Mouse (Mus musculus) CH12.LX (cell line): ENCODE results near the gene Tmem176b. TPM values are rescaled to one million over a fixed set of nuclear protein-coding genes. Genes with fewer than 3 reads are reported as not detected.

Experiments used
- DNase-seq: peaks from one replicate; pipeline ENCODE4 v3.0.0-alpha.2; 2013; ENCODE audit errors: extremely low read depth
- H3K27ac ChIP-seq: 2 replicates; pipeline ENCODE4 v1.5.1; 2012; ENCODE audit warnings: low read depth, mild to moderate bottlenecking, control low read depth, moderate library complexity; ENCODE audit not compliant: insufficient read depth
- H3K27me3 ChIP-seq: replicated peaks from 2 replicates; pipeline ENCODE3; 2012; ENCODE audit warnings: inconsistent platforms
- H3K36me3 ChIP-seq, 2 experiments: replicated peaks in 1 of 2; 2 replicates each; pipeline versions ENCODE3 to v1.6.1; 2012; ENCODE audit warnings: inconsistent platforms in 1 of 2, low read length in 1 of 2, mild to moderate bottlenecking in 1 of 2, mixed read lengths in 1 of 2, moderate library complexity in 1 of 2; ENCODE audit not compliant: control insufficient read depth in 1 of 2, insufficient read depth in 1 of 2
- H3K4me1 ChIP-seq, 2 experiments: 2 replicates each; pipeline ENCODE4 v1.6.1; 2012; ENCODE audit warnings: inconsistent platforms in 1 of 2, moderate library complexity in 1 of 2; ENCODE audit not compliant: insufficient read depth in 2 of 2, control insufficient read depth in 1 of 2
- H3K4me2 ChIP-seq: 2 replicates; pipeline ENCODE4 v1.6.1; 2012; ENCODE audit warnings: low read depth, mild to moderate bottlenecking, control low read depth; ENCODE audit not compliant: poor library complexity, insufficient read depth, severe bottlenecking
- H3K4me3 ChIP-seq, 3 experiments: fragments of 150-350 bp in 1 of 3; sonication (generic) in 1 of 3; replicated peaks in 1 of 3; 2 replicates each; pipeline versions ENCODE3 to v1.5.1; 2011 to 2012; ENCODE audit warnings: low read depth in 2 of 3, low read length in 2 of 3, mild to moderate bottlenecking in 2 of 3, moderate library complexity in 2 of 3, control low read depth in 1 of 3, improper control_type of control experiment in 1 of 3, inconsistent platforms in 1 of 3, mixed read lengths in 1 of 3; ENCODE audit not compliant: poor library complexity in 1 of 3
- H3K79me2 ChIP-seq: replicated peaks from 2 replicates; pipeline ENCODE4 v1.6.1; 2012; ENCODE audit warnings: mild to moderate bottlenecking, moderate library complexity; ENCODE audit not compliant: control insufficient read depth, poor library complexity, insufficient read depth, severe bottlenecking; ENCODE audit errors: extremely low read depth
- H3K9ac ChIP-seq: 2 replicates; pipeline ENCODE4 v1.6.1; 2012; ENCODE audit warnings: low read depth, mild to moderate bottlenecking, control low read depth, moderate library complexity; ENCODE audit not compliant: insufficient read depth
- H3K9me3 ChIP-seq: replicated peaks from 2 replicates; pipeline ENCODE3; 2012; ENCODE audit warnings: low read length, inconsistent platforms, mixed read lengths
- BHLHE40 ChIP-seq: IDR thresholded peaks from 2 replicates; pipeline ENCODE4 v1.6.1; 2011; ENCODE audit warnings: mild to moderate bottlenecking, low read depth, low read length, improper control_type of control experiment
- ELF1 ChIP-seq: IDR thresholded peaks from 2 replicates; pipeline ENCODE4 v1.6.1; 2014; ENCODE audit warnings: low read depth, mild to moderate bottlenecking, inconsistent platforms, low read length, improper control_type of control experiment
- EP300 ChIP-seq: IDR thresholded peaks from 2 replicates; pipeline ENCODE4 v1.6.1; 2011; ENCODE audit warnings: low read length, improper control_type of control experiment
- KAT2A ChIP-seq: IDR thresholded peaks from 2 replicates; pipeline ENCODE4 v1.6.1; 2012; ENCODE audit warnings: low read length, improper control_type of control experiment, inconsistent platforms; ENCODE audit not compliant: insufficient replicate concordance
- MAZ ChIP-seq: IDR thresholded peaks from 2 replicates; pipeline ENCODE4 v1.6.1; 2012; ENCODE audit warnings: low read depth, mild to moderate bottlenecking, inconsistent platforms, low read length, improper control_type of control experiment, moderate library complexity
- MEF2A ChIP-seq: IDR thresholded peaks from 2 replicates; pipeline ENCODE4 v1.6.1; 2014; ENCODE audit warnings: low read depth, mild to moderate bottlenecking, inconsistent platforms, low read length, improper control_type of control experiment, borderline replicate concordance
- MXI1 ChIP-seq: IDR thresholded peaks from 2 replicates; pipeline ENCODE4 v1.6.1; 2011; ENCODE audit warnings: mild to moderate bottlenecking, low read depth, low read length, improper control_type of control experiment
- MYC ChIP-seq: IDR thresholded peaks from 2 replicates; pipeline ENCODE4 v1.6.1; 2011; ENCODE audit warnings: low read depth, mild to moderate bottlenecking, improper control_type of control experiment, low read length
- NRF1 ChIP-seq: IDR thresholded peaks from 2 replicates; pipeline ENCODE4 v1.6.1; 2014; ENCODE audit warnings: low read depth, mild to moderate bottlenecking, inconsistent platforms, low read length, improper control_type of control experiment, moderate library complexity
- SIN3A ChIP-seq: IDR thresholded peaks from 2 replicates; pipeline ENCODE4 v1.6.1; 2012; ENCODE audit warnings: low read length, improper control_type of control experiment, inconsistent platforms
- TCF12 ChIP-seq: IDR thresholded peaks from 2 replicates; pipeline ENCODE4 v1.6.1; 2014; ENCODE audit warnings: low read depth, mild to moderate bottlenecking, inconsistent platforms, low read length, improper control_type of control experiment
- dilution Hi-C: fragments of 300-500 bp; cut with MboI; formaldehyde crosslinking; loops from 2 replicates; pipeline ENCODE4 v1.14.3; 2020; ENCODE audit warnings: low sequenced_read_pairs; ENCODE audit not compliant: extremely low pct_unique_long_range_greater_than_20kb, extremely low pct_ligation_motif_present
- in situ Hi-C: fragments of 300-500 bp; cut with MboI; formaldehyde crosslinking; loops from 3 replicates; pipeline ENCODE4 v1.14.3; 2019; ENCODE audit warnings: low sequenced_read_pairs, low pct_ligation_motif_present, low pct_unique_long_range_greater_than_20kb, mixed read lengths
- polyA plus RNA-seq: library from polyadenylated mRNA; unstranded; fragments of >175 nt; gene quantifications from 2 replicates; pipeline ENCODE4 v1.2.1, GENCODE M21; 2012; ENCODE audit warnings: low read depth; ENCODE audit not compliant: insufficient read length
- total RNA-seq, 2 experiments: library from RNA; depleted of rRNA; stranded (reverse); fragments of 300-350 nt in 1 of 2; fragments of >200 nt in 1 of 2; gene quantifications; 2 replicates each; pipeline ENCODE4 v1.2.3; 2012 to 2014

Tmem176b gene
- total RNA-seq (2012; rRNA removed), result 39.4 and 43.3 TPM in 2 replicates
- 82.2 and 89.8 TPM in 2 replicates for total RNA-seq (2014; rRNA removed)
- 159 and 162 TPM in 2 replicates for polyA plus RNA-seq

DNA sequence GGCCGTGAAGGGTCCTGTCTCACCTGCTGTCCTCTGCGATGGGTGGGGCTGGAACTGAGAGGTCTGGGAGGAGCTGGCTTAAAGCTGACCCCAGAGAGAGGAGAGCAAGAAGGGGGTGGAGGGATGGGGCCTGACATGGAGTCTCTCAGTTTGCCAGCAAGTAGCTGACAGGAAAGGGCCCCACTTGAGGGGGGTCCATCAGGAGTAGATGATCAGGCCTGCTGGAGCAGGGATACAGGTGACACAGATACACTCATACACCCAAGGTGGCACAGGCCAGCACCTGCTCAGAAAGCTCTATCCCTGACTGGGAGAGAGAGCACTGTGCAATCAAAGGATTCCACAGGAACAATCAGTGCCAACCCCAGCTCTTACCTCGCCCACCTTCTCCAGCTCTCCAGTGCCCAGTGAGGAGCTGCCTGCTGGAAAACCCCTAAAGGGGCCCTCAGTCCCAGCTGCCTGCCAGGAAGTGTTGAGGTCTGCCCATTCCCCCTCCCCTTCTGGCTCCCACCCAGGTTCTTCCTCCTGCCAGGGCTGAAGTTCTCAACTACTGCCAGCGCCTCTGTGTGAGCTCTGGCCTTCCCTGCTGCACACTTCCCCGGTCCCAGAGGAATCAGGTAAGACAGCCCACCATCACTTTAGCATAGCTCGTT is at the start of gene Tmem176b:
TSS of gene Tmem176b (minus strand) at position 524 of the 653 bp plus-strand sequence.
- Histone ChIP-seq H3K27me3 (no peaks in the 10 kb centered on the region), H3K4me3 (peak within 1 kb of the TSS; percentile 50 to 73 (median 59)), H3K9ac (no peak within 1 kb of the TSS), H3K9me3 (no peaks in the 10 kb centered on the region), H3K27ac (no peak within 1 kb of the TSS), H3K79me2 (no peaks in the 10 kb centered on the region), H3K4me1 (peaks cover 10 to 92% of the 10 kb centered on the region in 2 experiments), H3K4me2 (peak within 1 kb of the TSS; percentile 48; the same call in 1 of the 2 replicates), H3K36me3 (peaks cover 0 to 63% of the 10 kb centered on the region in 2 experiments)
- DNase-seq, result peak; percentile 54
- TF ChIP-seq ELF1 (peak; percentile 41), SIN3A (no peak), BHLHE40 (0 out of 2 replicates have a peak, but pooled peaks have one; percentile 6), TCF12 (peak; percentile 18; the same call in 1 of the 2 replicates)
- dilution Hi-C loops, result no loop called here
- in situ Hi-C loops, result no loop called here

DNA sequence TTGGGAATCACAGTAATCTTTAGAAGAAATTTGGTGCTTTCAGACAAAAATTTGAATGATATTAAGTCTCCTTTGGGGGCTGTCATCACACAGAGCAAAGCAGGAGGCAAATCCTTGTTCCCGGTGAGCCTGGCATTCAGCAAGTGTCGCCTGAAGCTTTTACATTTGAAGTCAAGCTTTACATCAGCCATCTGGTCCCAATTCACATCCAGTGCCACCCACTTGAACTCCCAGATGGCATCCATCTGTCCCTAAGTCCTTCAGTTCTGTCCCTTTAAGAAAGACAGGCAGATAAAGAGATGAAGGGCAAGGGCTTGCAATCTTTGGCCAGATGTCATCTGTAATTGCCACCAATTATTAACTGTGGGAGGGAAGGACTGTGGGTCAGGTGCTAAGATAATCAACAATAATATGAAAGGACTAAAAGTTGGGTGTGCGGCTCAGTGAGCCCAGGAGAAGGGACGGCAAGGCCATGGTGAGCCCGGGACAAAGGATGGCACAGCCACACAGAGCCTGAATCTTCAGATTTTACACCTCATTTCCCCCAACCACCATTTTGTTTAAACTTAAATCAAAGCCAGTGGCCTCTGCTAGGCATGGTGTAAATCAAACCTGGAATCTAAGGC is 35.3 kb upstream of the Tmem176b start:
- in situ Hi-C loops, result no loop called here
- peaks cover 0 to 28% of the 10 kb centered on the region in 2 experiments; a peak in 3 of 4 replicates for H3K4me1 ChIP-seq

DNA sequence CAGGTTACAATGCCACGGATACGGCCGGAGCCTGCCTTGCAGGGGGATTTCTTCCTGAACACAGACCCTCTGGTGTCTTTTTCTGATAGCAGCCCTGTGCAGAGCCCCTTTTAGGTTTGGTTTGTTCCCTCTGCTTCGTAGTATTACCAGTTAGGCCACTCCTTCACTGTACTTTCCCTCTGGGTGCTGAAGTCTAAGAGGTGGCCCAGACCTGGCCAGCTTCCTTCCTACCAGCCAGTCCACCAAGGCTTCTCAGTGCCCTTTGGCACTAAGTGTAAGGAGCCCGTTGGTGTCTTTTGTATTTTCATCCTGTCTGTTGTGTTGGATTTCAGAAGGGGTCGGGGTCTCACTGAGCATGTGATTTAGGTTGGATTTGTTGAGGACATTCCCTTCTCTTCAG is 34.2 kb upstream of the Tmem176b start:
- Histone ChIP-seq H3K9me3 (no peaks in the 10 kb centered on the region), H3K27ac (no peak overlapping the region), H3K9ac (no peak overlapping the region), H3K4me2 (no peak overlapping the region), H3K27me3 (peaks cover 6% of the 10 kb centered on the region)
- in situ Hi-C loops, result no loop called here
- DNase-seq, result no peak
- no peak for TF ChIP-seq EP300
- no peak for TF ChIP-seq BHLHE40
- no peak for TF ChIP-seq KAT2A
- TF ChIP-seq MAZ, result no peak
- no peak for TF ChIP-seq NRF1
- no peak for TF ChIP-seq MYC
- TF ChIP-seq, all 38 proteins: peak for 0
- no peak overlapping the region for H3K4me3 ChIP-seq
- dilution Hi-C loops, result no loop called here
- H3K79me2 ChIP-seq, result no peaks in the 10 kb centered on the region
- H3K36me3 ChIP-seq, result no peaks in the 10 kb centered on the region
- peaks cover 0 to 28% of the 10 kb centered on the region in 2 experiments; a peak in 3 of 4 replicates for H3K4me1 ChIP-seq

More for the DNA sequence above, 35.3 kb upstream of the Tmem176b start:
- H3K9ac ChIP-seq, result no peak overlapping the region
- dilution Hi-C loops, result no loop called here
- no peak overlapping the region for H3K4me3 ChIP-seq
- H3K79me2 ChIP-seq, result no peaks in the 10 kb centered on the region
- TF ChIP-seq MXI1, result no peak
- TF ChIP-seq MEF2A, result no peak
- H3K36me3 ChIP-seq, result no peaks in the 10 kb centered on the region
- H3K27ac ChIP-seq, result no peak overlapping the region
- no peaks in the 10 kb centered on the region for H3K9me3 ChIP-seq
- H3K4me2 ChIP-seq, result no peak overlapping the region
- H3K27me3 ChIP-seq, result peaks cover 6% of the 10 kb centered on the region
- no peak for DNase-seq
